Mouse (Mus musculus) hematopoietic stem cell, adult 5-6 weeks (primary cell): ENCODE measurements around the gene Casp1. TPM values are rescaled to one million over a fixed set of nuclear protein-coding genes. Genes with fewer than 3 reads are reported as not detected.

Experiments
- ATAC-seq, 2 experiments: fragments of 125-278 bp in 1 of 2; replicated peaks in 1 of 2; 2 replicates each; pipeline ENCODE4 v1.8.0; 2016 to 2017; ENCODE audit warnings: inconsistent platforms in 2 of 2, mild to moderate bottlenecking in 2 of 2, moderate number of reproducible peaks in 2 of 2, low read depth in 1 of 2, moderate TSS enrichment in 1 of 2; ENCODE audit not compliant: low FRiP score in 2 of 2, poor library complexity in 2 of 2, severe bottlenecking in 2 of 2, insufficient read depth in 1 of 2, low TSS enrichment in 1 of 2
- total RNA-seq: library from RNA; stranded (forward); fragments of 172-1452, 232-1000 nt; gene quantifications from 2 replicates; pipeline ENCODE4 v1.2.3, GENCODE M21; 2017

The Casp1 gene
- total RNA-seq, 1 experiment from 2014 or later: 59.0 TPM

GRCm38 (mm10) chr9:5347381-5347780 is 49.1 kb downstream of the Casp1 start:
- no peak for ATAC-seq

GRCm38 (mm10) chr9:5353673-5354072 is 55.4 kb downstream of the Casp1 start:
- no peak for ATAC-seq

DNA sequence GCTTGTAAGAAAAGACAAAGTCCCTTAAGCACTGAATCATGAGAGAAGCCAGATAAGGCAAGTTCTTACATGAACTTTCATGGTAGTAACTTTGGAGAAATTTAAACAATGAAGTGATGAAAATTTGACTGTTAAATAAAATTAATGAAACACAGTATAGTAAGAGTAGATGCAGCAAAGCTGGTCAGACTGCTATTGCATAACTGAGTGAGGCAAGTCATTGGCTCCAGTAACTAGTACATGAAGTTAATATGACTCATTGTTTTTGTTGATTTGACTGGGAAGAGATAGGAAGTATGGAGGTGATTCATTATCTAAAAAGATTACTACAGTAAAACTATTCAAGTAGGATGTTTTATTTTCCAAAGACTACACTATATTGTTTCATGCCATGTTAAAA is 58.5 kb downstream of the Casp1 start:
- ATAC-seq: no peak

Other genes with a start within 250 kb of the Casp1 start
- gene Casp4, start 10.3 kb downstream of the Casp1 start, total RNA-seq: 40.0 and 55.5 TPM in 2 replicates
- gene Casp12, start 46.9 kb downstream of the Casp1 start, total RNA-seq: 25.7 and 36.8 TPM in 2 replicates